Comparison of ENCODE assay signal across 30 mouse cellular contexts in the genomic region with DNA sequence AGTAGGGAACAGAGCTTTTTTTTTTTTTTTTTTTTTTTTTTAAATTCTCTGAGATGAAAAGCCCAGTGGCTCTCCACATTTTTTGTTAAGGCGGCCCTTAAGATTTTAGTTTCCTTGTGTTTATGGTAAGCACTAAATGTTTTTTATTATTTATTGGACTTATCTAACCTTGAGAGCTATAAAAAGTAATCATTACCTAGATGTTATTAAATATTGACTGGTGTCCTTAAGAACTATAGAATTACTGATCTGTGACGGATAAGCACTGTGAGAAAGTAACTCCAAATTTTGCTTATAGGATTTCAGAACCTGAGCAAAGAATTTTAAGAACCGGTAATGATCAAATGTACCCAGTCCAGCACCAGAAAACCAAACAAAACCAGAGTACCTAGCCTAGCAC.
"Had no signal": no experiment of that assay in that cellular context is flagged by ENCODE, and none has a peak within 500 bp of the region (broad histone marks: within the 10 kb centered on the region; RNA-seq: fewer than 3 reads in every experiment).

No protein-coding gene starts in this region.

- DNase-seq: left cerebral cortex, postnatal 4 days; liver; liver, embryonic 13.5 days; liver, postnatal 0 days; lung, adult 18-20 months; lung, adult 2 months; lung, embryonic 14.5 days; lung, postnatal 10 days; lung, postnatal 14 days; lung, postnatal 36 days; lung, postnatal 4 days; midbrain, embryonic 14.5 days had no signal

- H3K4me2 ChIP-seq: limb, embryonic 12.5 days; limb, embryonic 13.5 days; limb, embryonic 15.5 days; liver, embryonic 11.5 days; liver, embryonic 13.5 days; liver, embryonic 15.5 days; lung, embryonic 14.5 days; lung, embryonic 15.5 days; midbrain, embryonic 11.5 days; midbrain, embryonic 12.5 days; midbrain, embryonic 13.5 days; midbrain, embryonic 15.5 days; neural tube, embryonic 12.5 days had no signal

- H3K9me3 ChIP-seq: limb, embryonic 10.5 days; limb, embryonic 12.5 days; limb, embryonic 13.5 days; limb, embryonic 15.5 days; liver, embryonic 13.5 days; liver, embryonic 15.5 days; lung, embryonic 15.5 days; megakaryocyte, embryonic 14.5 days; midbrain, embryonic 10.5 days; midbrain, embryonic 12.5 days; midbrain, embryonic 13.5 days; midbrain, embryonic 15.5 days; neural tube, embryonic 12.5 days had no signal

- H3K27ac ChIP-seq: limb, embryonic 10.5 days; limb, embryonic 12.5 days; limb, embryonic 13.5 days; limb, embryonic 15.5 days; liver, embryonic 13.5 days; liver, embryonic 14.5 days; liver, embryonic 15.5 days; lung, embryonic 15.5 days; macrophage; midbrain, embryonic 10.5 days; midbrain, embryonic 12.5 days; midbrain, embryonic 13.5 days; midbrain, embryonic 15.5 days; neural tube, embryonic 12.5 days had no signal

- H3K9ac ChIP-seq: limb, embryonic 12.5 days; limb, embryonic 13.5 days; limb, embryonic 15.5 days; liver, embryonic 13.5 days; liver, embryonic 14.5 days; liver, embryonic 15.5 days; liver, postnatal 0 days; lung, embryonic 14.5 days; lung, embryonic 15.5 days; midbrain, embryonic 12.5 days; midbrain, embryonic 13.5 days; midbrain, embryonic 15.5 days; neural tube, embryonic 12.5 days had no signal

- ATAC-seq: liver, postnatal 0 days; midbrain, embryonic 13.5 days; midbrain, embryonic 15.5 days; midbrain, embryonic 16.5 days had no signal

- H3K4me1 ChIP-seq: limb, embryonic 10.5 days; limb, embryonic 12.5 days; limb, embryonic 13.5 days; limb, embryonic 15.5 days; lung, embryonic 15.5 days; midbrain, embryonic 10.5 days; midbrain, embryonic 12.5 days; midbrain, embryonic 13.5 days; midbrain, embryonic 15.5 days; neural tube, embryonic 12.5 days had no signal

- H3K36me3 ChIP-seq: limb, embryonic 10.5 days; limb, embryonic 12.5 days; limb, embryonic 13.5 days; limb, embryonic 15.5 days; liver, embryonic 13.5 days; liver, embryonic 15.5 days; lung, embryonic 15.5 days; midbrain, embryonic 10.5 days; midbrain, embryonic 12.5 days; midbrain, embryonic 13.5 days; midbrain, embryonic 15.5 days; neural tube, embryonic 12.5 days had no signal

- H3K4me3 ChIP-seq: limb, embryonic 10.5 days; limb, embryonic 12.5 days; limb, embryonic 13.5 days; limb, embryonic 15.5 days; liver, embryonic 13.5 days; liver, embryonic 15.5 days; lung, embryonic 15.5 days; megakaryocyte, embryonic 14.5 days; midbrain, embryonic 10.5 days; midbrain, embryonic 12.5 days; midbrain, embryonic 13.5 days; midbrain, embryonic 15.5 days; myocyte; neural tube, embryonic 12.5 days had no signal

- H3K27me3 ChIP-seq: limb, embryonic 12.5 days; limb, embryonic 13.5 days; limb, embryonic 15.5 days; liver, embryonic 13.5 days; liver, embryonic 15.5 days; lung, embryonic 15.5 days; megakaryocyte, embryonic 14.5 days; midbrain, embryonic 12.5 days; midbrain, embryonic 13.5 days; midbrain, embryonic 15.5 days; neural tube, embryonic 12.5 days had no signal
